Mouse (Mus musculus) MEL (cell line): ENCODE measurements around the gene Kcnip1. TPM values are rescaled to one million over a fixed set of nuclear protein-coding genes. Genes with fewer than 3 reads are reported as not detected.
A peak's percentile ranks its signal among the peaks of the same experiment; 100 is the strongest.

Source experiments
- DNase-seq: peaks from one replicate; pipeline ENCODE4 v3.0.0; 2011; ENCODE audit warnings: low read depth, low spot score
- H3K27ac ChIP-seq: 2 replicates; pipeline ENCODE4 v1.5.1; 2012; ENCODE audit warnings: low read depth, mild to moderate bottlenecking, control low read depth, low read length, moderate library complexity; ENCODE audit not compliant: control insufficient read depth
- H3K27me3 ChIP-seq, 2 experiments: fragments of 150-350 bp in 1 of 2; sonication (generic) in 1 of 2; 2 replicates each; pipeline ENCODE4 v1.6.1; 2012; ENCODE audit warnings: low read length in 2 of 2, mild to moderate bottlenecking in 2 of 2, improper control_type of control experiment in 1 of 2, moderate library complexity in 1 of 2; ENCODE audit not compliant: insufficient read depth in 2 of 2, control insufficient read depth in 1 of 2
- H3K36me3 ChIP-seq, 2 experiments: 2 replicates each; pipeline ENCODE4 v1.6.1; 2012 to 2014; ENCODE audit warnings: low read length in 2 of 2, improper control_type of control experiment in 1 of 2, inconsistent platforms in 1 of 2, mild to moderate bottlenecking in 1 of 2; ENCODE audit not compliant: insufficient read depth in 2 of 2, control insufficient read depth in 1 of 2
- H3K4me1 ChIP-seq, 2 experiments: fragments of 150-350 bp in 1 of 2; sonication (generic) in 1 of 2; 2 replicates each; pipeline ENCODE4 v1.6.1; 2012; ENCODE audit warnings: low read length in 2 of 2, improper control_type of control experiment in 1 of 2, mild to moderate bottlenecking in 1 of 2; ENCODE audit not compliant: insufficient read depth in 2 of 2, control insufficient read depth in 1 of 2
- H3K4me3 ChIP-seq, 2 experiments: fragments of 150-350 bp in 1 of 2; sonication (generic) in 1 of 2; 2 replicates each; pipeline ENCODE4 v1.5.1; 2012; ENCODE audit warnings: low read depth in 2 of 2, low read length in 2 of 2, mild to moderate bottlenecking in 2 of 2, moderate library complexity in 2 of 2, control low read depth in 1 of 2, improper control_type of control experiment in 1 of 2; ENCODE audit not compliant: control insufficient read depth in 1 of 2, insufficient read depth in 1 of 2
- H3K79me2 ChIP-seq: 2 replicates; pipeline ENCODE4 v1.6.1; 2012; ENCODE audit warnings: mild to moderate bottlenecking, low read length, moderate library complexity; ENCODE audit not compliant: control insufficient read depth, poor library complexity, insufficient read depth
- H3K9ac ChIP-seq: 2 replicates; pipeline ENCODE4 v1.6.1; 2012; ENCODE audit warnings: low read depth, mild to moderate bottlenecking, control low read depth, low read length, moderate library complexity; ENCODE audit not compliant: control insufficient read depth, poor library complexity, severe bottlenecking
- H3K9me3 ChIP-seq: fragments of 150-350 bp; sonication (generic); replicated peaks from 2 replicates; pipeline ENCODE4 v1.6.1; 2012; ENCODE audit warnings: mild to moderate bottlenecking, low read length, improper control_type of control experiment, moderate library complexity; ENCODE audit not compliant: insufficient read depth
- BHLHE40 ChIP-seq: IDR thresholded peaks from 2 replicates; pipeline ENCODE4 v1.6.1; 2012; ENCODE audit warnings: low read depth, mild to moderate bottlenecking, inconsistent platforms, low read length, improper control_type of control experiment, borderline replicate concordance
- CHD1 ChIP-seq: IDR thresholded peaks from 2 replicates; pipeline ENCODE4 v1.6.1; 2012; ENCODE audit warnings: low read depth, mild to moderate bottlenecking, inconsistent platforms, low read length, improper control_type of control experiment
- CHD2 ChIP-seq: IDR thresholded peaks from 2 replicates; pipeline ENCODE4 v1.6.1; 2011; ENCODE audit warnings: low read length, improper control_type of control experiment
- CTCF ChIP-seq, 3 experiments: IDR thresholded peaks in 2 of 3; conservative IDR thresholded peaks in 1 of 3; 2 replicates each; pipeline ENCODE4 v1.5.1; 2011 to 2012; ENCODE audit warnings: low read length in 3 of 3, low read depth in 2 of 3, mild to moderate bottlenecking in 2 of 3, improper control_type of control experiment in 1 of 3, inconsistent platforms in 1 of 3, mixed read lengths in 1 of 3, moderate library complexity in 1 of 3; ENCODE audit not compliant: control insufficient read depth in 1 of 3, insufficient read depth in 1 of 3, poor library complexity in 1 of 3, severe bottlenecking in 1 of 3
- E2F4 ChIP-seq: IDR thresholded peaks from 2 replicates; pipeline ENCODE4 v1.6.1; 2011; ENCODE audit warnings: low read depth, low read length, improper control_type of control experiment, borderline replicate concordance
- ELF1 ChIP-seq: IDR thresholded peaks from 2 replicates; pipeline ENCODE4 v1.6.1; 2014; ENCODE audit warnings: low read depth, mild to moderate bottlenecking, inconsistent platforms, low read length, improper control_type of control experiment, moderate library complexity
- EP300 ChIP-seq, 2 experiments: IDR thresholded peaks; 2 replicates each; pipeline ENCODE4 v1.6.1; 2011; ENCODE audit warnings: improper control_type of control experiment in 2 of 2, low read length in 2 of 2, low read depth in 1 of 2, mild to moderate bottlenecking in 1 of 2
- ETS1 ChIP-seq: IDR thresholded peaks from 2 replicates; pipeline ENCODE4 v1.6.1; 2012; ENCODE audit warnings: low read depth, mild to moderate bottlenecking, inconsistent platforms, low read length, improper control_type of control experiment, moderate library complexity
- GABPA ChIP-seq: IDR thresholded peaks from 2 replicates; pipeline ENCODE4 v1.6.1; 2012; ENCODE audit warnings: low read depth, mild to moderate bottlenecking, inconsistent platforms, low read length, improper control_type of control experiment, moderate library complexity
- GATA1 ChIP-seq: IDR thresholded peaks from 2 replicates; pipeline ENCODE4 v1.6.1; 2011; ENCODE audit warnings: low read depth, low read length, improper control_type of control experiment
- HCFC1 ChIP-seq: IDR thresholded peaks from 2 replicates; pipeline ENCODE4 v1.6.1; 2012; ENCODE audit warnings: low read depth, mild to moderate bottlenecking, inconsistent platforms, low read length, improper control_type of control experiment, moderate library complexity
- JUND ChIP-seq: IDR thresholded peaks from 2 replicates; pipeline ENCODE4 v1.6.1; 2011; ENCODE audit warnings: low read depth, mild to moderate bottlenecking, improper control_type of control experiment, low read length
- KAT2A ChIP-seq: conservative IDR thresholded peaks from 2 replicates; pipeline ENCODE4 v1.6.1; 2012; ENCODE audit warnings: low read depth, low read length, improper control_type of control experiment, inconsistent platforms
- MAX ChIP-seq: IDR thresholded peaks from 2 replicates; pipeline ENCODE4 v1.6.1; 2011; ENCODE audit warnings: low read length, improper control_type of control experiment
- MAZ ChIP-seq: IDR thresholded peaks from 2 replicates; pipeline ENCODE4 v1.6.1; 2012; ENCODE audit warnings: low read depth, mild to moderate bottlenecking, inconsistent platforms, low read length, improper control_type of control experiment
- MEF2A ChIP-seq: IDR thresholded peaks from 2 replicates; pipeline ENCODE4 v1.6.1; 2014; ENCODE audit warnings: low read depth, mild to moderate bottlenecking, inconsistent platforms, low read length, improper control_type of control experiment; ENCODE audit not compliant: poor library complexity, insufficient replicate concordance, severe bottlenecking; ENCODE audit errors: extremely low read depth
- MXI1 ChIP-seq: IDR thresholded peaks from 2 replicates; pipeline ENCODE4 v1.6.1; 2011; ENCODE audit warnings: mild to moderate bottlenecking, low read depth, low read length, improper control_type of control experiment
- MYB ChIP-seq: IDR thresholded peaks from 2 replicates; pipeline ENCODE4 v1.6.1; 2011; ENCODE audit warnings: mild to moderate bottlenecking, low read depth, low read length, improper control_type of control experiment
- MYC ChIP-seq: IDR thresholded peaks from 2 replicates; pipeline ENCODE4 v1.6.1; 2011; ENCODE audit warnings: low read depth, mild to moderate bottlenecking, low read length, improper control_type of control experiment, moderate library complexity
- NELFE ChIP-seq: IDR thresholded peaks from 2 replicates; pipeline ENCODE4 v1.6.1; 2011; ENCODE audit warnings: low read depth, low read length, improper control_type of control experiment
- NRF1 ChIP-seq: IDR thresholded peaks from 2 replicates; pipeline ENCODE4 v1.6.1; 2014; ENCODE audit warnings: low read depth, mild to moderate bottlenecking, inconsistent platforms, low read length, improper control_type of control experiment, moderate library complexity; ENCODE audit not compliant: poor library complexity, insufficient read depth, severe bottlenecking
- POLR2A ChIP-seq, 2 experiments: IDR thresholded peaks; 2 replicates each; pipeline ENCODE4 v1.6.1; 2011 to 2012; ENCODE audit warnings: low read length in 2 of 2, mild to moderate bottlenecking in 2 of 2, control low read depth in 1 of 2, improper control_type of control experiment in 1 of 2, low read depth in 1 of 2, moderate library complexity in 1 of 2; ENCODE audit not compliant: control insufficient read depth in 1 of 2, insufficient read depth in 1 of 2, poor library complexity in 1 of 2
- POLR2AphosphoS2 ChIP-seq: IDR thresholded peaks from 2 replicates; pipeline ENCODE4 v1.6.1; 2011; ENCODE audit warnings: low read length, improper control_type of control experiment
- POLR2AphosphoS5 ChIP-seq: IDR thresholded peaks from 2 replicates; pipeline ENCODE4 v1.6.1; 2012; ENCODE audit warnings: low read depth, borderline replicate concordance, mild to moderate bottlenecking, inconsistent platforms, low read length, moderate library complexity, mixed read lengths
- RAD21 ChIP-seq: IDR thresholded peaks from 2 replicates; pipeline ENCODE4 v1.6.1; 2011; ENCODE audit warnings: mild to moderate bottlenecking, low read depth, low read length, improper control_type of control experiment
- RCOR1 ChIP-seq: IDR thresholded peaks from 2 replicates; pipeline ENCODE4 v1.6.1; 2012; ENCODE audit warnings: low read depth, mild to moderate bottlenecking, inconsistent platforms, low read length, improper control_type of control experiment
- SIN3A ChIP-seq: IDR thresholded peaks from 2 replicates; pipeline ENCODE4 v1.6.1; 2012; ENCODE audit warnings: low read length, improper control_type of control experiment, inconsistent platforms
- SMC3 ChIP-seq: IDR thresholded peaks from 2 replicates; pipeline ENCODE4 v1.6.1; 2011; ENCODE audit warnings: low read depth, low read length, improper control_type of control experiment
- TAL1 ChIP-seq: IDR thresholded peaks from 2 replicates; pipeline ENCODE4 v1.6.1; 2012; ENCODE audit warnings: mild to moderate bottlenecking, inconsistent platforms, low read length, moderate library complexity, mixed read lengths
- TBP ChIP-seq: IDR thresholded peaks from 2 replicates; pipeline ENCODE4 v1.8.0; 2011; ENCODE audit warnings: low read depth, low read length, improper control_type of control experiment
- TCF12 ChIP-seq: IDR thresholded peaks from 2 replicates; pipeline ENCODE4 v1.6.1; 2014; ENCODE audit warnings: low read depth, mild to moderate bottlenecking, inconsistent platforms, low read length, improper control_type of control experiment, moderate library complexity
- USF1 ChIP-seq: IDR thresholded peaks from 2 replicates; pipeline ENCODE4 v1.6.1; 2014; ENCODE audit warnings: low read depth, mild to moderate bottlenecking, inconsistent platforms, low read length, improper control_type of control experiment, moderate library complexity
- USF2 ChIP-seq, 2 experiments: IDR thresholded peaks; 2 replicates each; pipeline ENCODE4 v1.6.1; 2011 to 2012; ENCODE audit warnings: improper control_type of control experiment in 2 of 2, low read length in 2 of 2, borderline replicate concordance in 1 of 2, inconsistent platforms in 1 of 2, low read depth in 1 of 2, mild to moderate bottlenecking in 1 of 2; ENCODE audit not compliant: insufficient read depth in 1 of 2
- ZC3H11A ChIP-seq: IDR thresholded peaks from 2 replicates; pipeline ENCODE4 v1.6.1; 2012; ENCODE audit warnings: low read depth, mild to moderate bottlenecking, inconsistent platforms, low read length, improper control_type of control experiment
- ZKSCAN1 ChIP-seq: IDR thresholded peaks from 2 replicates; pipeline ENCODE4 v1.6.1; 2012; ENCODE audit warnings: low read depth, mild to moderate bottlenecking, inconsistent platforms, low read length, improper control_type of control experiment, moderate library complexity
- ZMIZ1 ChIP-seq: IDR thresholded peaks from 2 replicates; pipeline ENCODE4 v1.6.1; 2012; ENCODE audit warnings: low read depth, mild to moderate bottlenecking, inconsistent platforms, low read length, improper control_type of control experiment, moderate library complexity
- ZNF384 ChIP-seq: IDR thresholded peaks from 2 replicates; pipeline ENCODE4 v1.6.1; 2012; ENCODE audit warnings: low read depth, mild to moderate bottlenecking, inconsistent platforms, low read length, improper control_type of control experiment
- polyA plus RNA-seq, 2 experiments: library from polyadenylated mRNA; stranded (reverse) in 1 of 2; unstranded in 1 of 2; fragments of >175 nt in 1 of 2; fragments of >200 nt in 1 of 2; gene quantifications; 2 replicates each; pipeline versions ENCODE4 v1.2.1 to v1.2.4; 2012; ENCODE audit warnings: low replicate concordance in 2 of 2, low read depth in 1 of 2; ENCODE audit not compliant: insufficient read length in 2 of 2, insufficient read depth in 1 of 2, missing spikeins in 1 of 2
- total RNA-seq: library from RNA; depleted of rRNA; stranded (reverse); fragments of 300-350 nt; gene quantifications from 2 replicates; pipeline ENCODE4 v1.2.3, GENCODE M21; 2012

Gene Kcnip1
- total and polyA plus RNA-seq, 3 experiments: 0.04 to 0.06 TPM; not detected in 1

DNA sequence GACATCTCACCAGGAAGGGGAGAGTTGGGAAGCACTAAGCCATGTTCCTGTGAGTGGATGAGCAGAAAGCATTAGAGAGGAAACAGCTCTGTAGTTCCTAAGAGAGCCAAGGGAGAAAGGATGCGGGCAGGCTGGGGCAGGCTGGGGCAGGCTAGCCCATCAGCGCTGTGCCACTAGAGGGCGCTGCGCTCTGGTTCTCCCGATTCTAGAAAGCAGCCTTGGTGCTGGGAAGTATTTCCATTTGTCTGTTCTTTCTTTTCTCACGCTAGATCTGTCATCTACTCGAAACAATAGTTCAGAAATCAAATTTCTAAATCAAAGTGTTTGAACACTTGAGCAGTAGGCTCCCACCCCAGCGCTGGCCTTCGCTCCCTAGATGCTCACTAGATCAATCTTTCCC lies 58.7 kb downstream of the Kcnip1 start:
- Histone ChIP-seq H3K36me3 (peaks cover 0 to 39% of the 10 kb centered on the region in 2 experiments; a peak in 2 of 4 replicates), H3K4me1 (peaks cover 22 to 48% of the 10 kb centered on the region in 2 experiments), H3K79me2 (no peaks in the 10 kb centered on the region; the same call in 1 of the 2 replicates), H3K9ac (peak overlapping the region; percentile 26; the same call in 1 of the 2 replicates), H3K4me3 (no peak overlapping the region), H3K27me3 (no peaks in the 10 kb centered on the region), H3K9me3 (no peaks in the 10 kb centered on the region), H3K27ac (no peak overlapping the region)
- TF ChIP-seq POLR2AphosphoS2 (no peak), SIN3A (no peak; the same call in 1 of the 2 replicates), MYC (no peak), CTCF (IDR thresholded peaks at IDR 0.05 in 2 of 3, conservative IDR thresholded peaks at IDR 0.05 in 1 of 3; ENCODE audit: control insufficient read depth in 1 of 3, insufficient read depth in 1 of 3, low read depth in 2 of 3, low read length in 3 of 3, poor library complexity in 1 of 3, severe bottlenecking in 1 of 3) (peak; percentile 92 to 99 (median 94)), GABPA (no peak), NELFE (no peak), CHD2 (no peak), SMC3 (peak; percentile 82), TAL1 (no peak), GATA1 (0 out of 2 replicates have a peak, but pooled peaks have one; percentile 9), POLR2A (IDR thresholded peaks at IDR 0.05; ENCODE audit: control insufficient read depth in 1 of 2, insufficient read depth in 1 of 2, low read depth in 1 of 2, low read length in 2 of 2, poor library complexity in 1 of 2) (no peak), ZNF384 (no peak), TCF12 (no peak), EP300 (IDR thresholded peaks at IDR 0.05; ENCODE audit: low read depth in 1 of 2, low read length in 2 of 2) (no peak), CHD1 (no peak), TBP (no peak), NRF1 (no peak), JUND (no peak), MAX (no peak), ZC3H11A (peak; percentile 61), MEF2A (no peak), BHLHE40 (no peak), POLR2AphosphoS5 (no peak), ETS1 (no peak), ZKSCAN1 (no peak), RCOR1 (no peak), MYB (no peak), RAD21 (peak; percentile 79), USF2 (IDR thresholded peaks at IDR 0.05; ENCODE audit: borderline replicate concordance in 1 of 2, insufficient read depth in 1 of 2, low read depth in 1 of 2, low read length in 2 of 2) (no peak), HCFC1 (no peak), MAZ (0 out of 2 replicates have a peak, but pooled peaks have one; percentile 40), ZMIZ1 (no peak), ELF1 (no peak), MXI1 (no peak), USF1 (no peak), E2F4 (no peak), KAT2A (no peak)
- peak; percentile 80 for DNase-seq
